Mouse (Mus musculus): ENCODE measurements around the gene Ppp1r9a.

The Ppp1r9a gene

DNA sequence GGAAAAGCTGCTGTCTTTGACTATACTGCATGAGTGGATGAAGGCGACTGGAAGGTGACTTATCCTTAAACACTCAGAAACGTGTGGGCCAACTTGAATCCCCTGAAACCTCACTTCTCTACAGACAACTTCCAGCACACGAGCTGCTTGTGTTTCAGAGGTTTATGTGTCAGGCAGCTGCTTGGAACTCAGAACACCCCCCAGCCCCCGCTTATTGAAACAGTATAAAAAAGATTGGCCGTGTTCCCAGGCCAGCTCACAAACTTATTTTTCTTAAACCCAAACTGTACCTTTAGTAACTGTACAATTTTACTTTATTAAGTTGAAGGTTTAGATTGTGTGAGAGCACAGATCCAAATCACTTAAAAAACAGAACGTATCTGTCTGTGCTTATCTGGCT is 53.9 kb downstream of the Ppp1r9a start:
- DNase-seq (ENCODE audit: inconsistent ontology term), result no peak

GRCm38 (mm10) chr6:4962197-4962596 is 59.5 kb downstream of the Ppp1r9a start:
- no peak for DNase-seq (ENCODE audit: inconsistent ontology term)

DNA sequence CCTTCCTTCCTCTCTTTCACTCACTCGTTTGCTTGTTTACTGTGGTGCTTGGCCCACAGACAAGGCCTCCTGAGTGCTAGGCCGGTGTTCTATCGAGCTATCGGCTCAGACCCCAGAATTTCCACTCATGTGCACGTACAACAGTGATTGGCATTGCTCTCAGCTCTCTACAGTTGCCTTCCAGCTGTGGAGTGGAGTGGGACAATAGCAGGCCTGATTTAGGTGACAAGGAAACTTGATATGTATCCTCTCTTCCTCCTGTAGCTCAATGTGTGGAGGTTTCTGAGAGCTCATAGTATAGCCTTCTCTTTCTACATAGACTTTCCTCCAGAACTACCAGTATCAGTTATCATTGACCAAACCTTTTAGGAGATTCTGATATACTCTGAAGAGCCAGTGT is 60.3 kb downstream of the Ppp1r9a start:
- no peak for DNase-seq (ENCODE audit: inconsistent ontology term)

- DNase-seq (ENCODE audit: inconsistent ontology term), result no peak
These were observed 64.5 kb downstream of the Ppp1r9a start for GRCm38 (mm10) chr6:4967236-4967635.

- no peak for DNase-seq (ENCODE audit: inconsistent ontology term)
These were observed 68.5 kb downstream of the Ppp1r9a start for GRCm38 (mm10) chr6:4971229-4971628.

DNA sequence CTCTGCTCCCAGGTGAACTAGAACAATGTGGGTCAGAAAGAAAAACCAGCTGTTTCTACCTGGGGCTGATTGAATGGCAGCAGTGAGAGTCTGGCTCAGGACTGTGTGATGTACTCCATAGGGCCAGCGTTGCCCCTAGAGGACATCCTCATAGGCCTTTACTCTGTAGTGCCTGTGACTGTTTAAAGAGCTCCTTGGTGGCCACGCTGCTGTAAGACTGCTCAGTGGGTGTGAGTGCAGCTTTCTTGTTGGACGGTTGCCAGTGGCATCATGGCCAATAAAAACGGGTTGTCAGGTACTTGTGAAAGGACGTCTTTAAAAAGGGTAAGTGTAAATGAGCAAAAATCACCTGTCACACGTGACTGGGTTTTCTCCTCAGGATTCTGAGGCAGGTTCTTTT is 70.1 kb downstream of the Ppp1r9a start:
- DNase-seq (ENCODE audit: inconsistent ontology term), result no peak

DNA sequence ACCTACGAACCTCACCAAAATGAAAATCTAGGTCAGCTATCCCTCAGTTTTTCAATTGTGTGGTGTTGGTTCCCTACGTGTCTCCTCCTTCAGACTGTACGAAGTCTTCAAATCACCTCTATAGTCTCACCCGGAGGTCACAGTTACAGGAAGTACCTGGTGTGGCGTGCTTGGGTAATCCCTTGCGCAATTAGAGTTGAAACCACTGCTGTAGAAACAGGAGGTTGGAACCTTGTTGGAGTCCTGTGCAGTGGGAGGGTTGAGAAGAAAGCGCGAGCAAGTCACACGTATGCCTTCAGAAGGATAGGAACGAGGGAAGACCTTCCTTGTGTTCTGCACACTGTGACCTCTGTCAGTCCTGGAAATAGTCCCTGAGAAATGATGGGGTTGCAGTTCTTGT is 70.6 kb downstream of the Ppp1r9a start:
- no peak for DNase-seq (ENCODE audit: inconsistent ontology term)

- no peak for DNase-seq (ENCODE audit: inconsistent ontology term)
These were observed 74.8 kb downstream of the Ppp1r9a start for GRCm38 (mm10) chr6:4977515-4977914.

DNA sequence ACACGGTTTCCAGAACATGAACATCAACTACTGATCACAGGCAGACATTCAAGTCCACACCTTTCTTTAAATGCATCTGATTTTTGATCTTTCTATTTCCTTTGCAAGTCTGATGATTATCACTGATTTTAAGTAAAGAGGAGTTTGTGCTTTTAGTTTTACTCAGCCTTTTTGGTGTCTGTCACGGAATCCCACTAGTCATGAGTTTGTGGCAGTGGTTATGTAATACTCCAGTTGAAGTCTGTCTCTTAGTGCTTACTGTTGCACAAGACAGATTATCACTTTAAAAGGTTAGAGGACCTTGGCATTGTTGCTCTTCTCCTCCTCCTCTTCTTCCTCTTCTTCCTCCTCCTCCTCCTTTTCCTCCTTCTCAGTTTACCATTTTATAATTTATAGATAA is 75.5 kb downstream of the Ppp1r9a start:
- DNase-seq (ENCODE audit: inconsistent ontology term), result no peak

DNA sequence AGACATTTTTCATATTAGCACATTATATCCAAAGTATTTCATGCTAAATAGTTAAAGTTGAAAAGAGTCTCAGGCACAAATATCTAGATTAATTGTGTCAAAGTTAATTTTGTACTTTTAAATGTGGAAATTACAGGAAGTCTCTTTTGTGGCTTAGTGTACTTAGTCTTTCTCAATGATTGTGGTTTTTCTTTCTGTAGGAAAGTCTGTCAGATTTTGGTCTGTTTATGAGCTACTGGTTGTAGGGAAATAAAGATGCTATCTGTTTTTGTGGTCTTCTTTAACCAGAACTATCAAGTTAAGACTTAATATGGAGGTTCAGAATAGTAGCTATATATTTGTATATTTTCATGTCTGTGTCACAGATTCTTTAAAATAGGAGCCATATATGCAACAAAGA is 76.2 kb downstream of the Ppp1r9a start:
- no peak for DNase-seq (ENCODE audit: inconsistent ontology term)

GRCm38 (mm10) chr6:4980113-4980512 is 77.4 kb downstream of the Ppp1r9a start:
- DNase-seq (ENCODE audit: inconsistent ontology term), result no peak

DNA sequence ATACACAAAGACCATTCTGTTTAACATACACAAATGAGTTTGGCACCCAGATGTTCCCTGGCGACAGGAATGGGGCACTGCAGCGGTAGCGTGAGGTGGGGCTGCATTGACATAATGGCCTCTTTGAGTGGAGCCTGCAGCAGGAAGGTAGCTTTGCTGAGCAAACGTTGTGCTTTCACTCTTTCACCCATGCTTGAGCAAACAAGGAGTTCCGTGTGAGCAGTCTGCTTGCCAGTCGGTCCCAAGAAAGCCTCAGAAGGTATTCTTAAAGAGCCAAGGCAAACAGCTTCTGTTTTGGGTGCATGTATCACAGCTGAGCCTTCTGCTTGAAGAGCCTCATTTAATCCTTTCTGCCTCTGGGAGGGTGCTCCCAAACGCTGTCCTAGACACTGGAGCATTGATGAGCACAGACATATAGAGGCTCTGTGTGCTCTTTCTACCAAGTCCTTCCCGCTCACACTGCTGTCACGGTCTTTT is 80.0 kb downstream of the Ppp1r9a start:
- peak; percentile 74 for DNase-seq (ENCODE audit: inconsistent ontology term)

- DNase-seq (ENCODE audit: inconsistent ontology term), result no peak
These were observed 83.0 kb downstream of the Ppp1r9a start for GRCm38 (mm10) chr6:4985668-4986067.

DNA sequence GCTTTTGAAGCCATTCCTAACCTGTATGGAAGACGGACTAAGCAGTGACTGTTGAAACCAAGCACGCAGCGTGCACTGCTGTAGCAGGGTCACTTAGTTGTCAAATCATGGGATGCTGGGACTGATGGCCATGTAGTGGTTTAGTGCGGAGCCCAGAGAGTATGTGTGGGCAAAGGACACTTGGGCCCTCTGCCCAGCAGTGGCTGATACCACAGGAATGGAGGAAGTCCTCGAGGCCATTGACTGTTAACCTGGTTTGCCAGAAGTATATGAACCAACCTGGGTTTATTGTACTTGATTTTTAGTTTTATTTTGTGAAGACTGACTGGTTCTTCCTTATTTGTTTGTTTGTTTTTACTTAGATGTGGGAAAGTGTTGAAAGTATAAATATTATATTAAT is 84.4 kb downstream of the Ppp1r9a start:
- no peak for DNase-seq (ENCODE audit: inconsistent ontology term)

DNA sequence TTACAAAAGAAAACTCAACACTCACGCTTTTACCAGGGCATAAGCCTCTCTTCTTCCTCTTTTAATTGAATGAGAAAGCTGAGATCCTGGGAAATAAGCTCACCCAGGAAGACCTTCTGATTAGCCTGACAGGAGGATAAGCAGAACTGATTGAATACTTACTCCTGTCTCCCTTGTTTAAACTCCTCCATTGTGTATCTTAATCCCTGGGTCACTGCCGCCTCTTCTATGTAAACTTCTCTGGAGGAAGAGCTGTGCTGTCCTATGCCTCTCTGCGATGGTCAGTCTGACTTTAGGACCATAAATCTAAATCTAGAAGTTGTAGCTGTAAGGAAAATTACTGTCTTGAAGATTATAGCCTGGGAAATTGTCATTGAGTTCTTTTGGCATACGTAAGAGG is 86.0 kb downstream of the Ppp1r9a start:
- DNase-seq (ENCODE audit: inconsistent ontology term), result no peak

DNA sequence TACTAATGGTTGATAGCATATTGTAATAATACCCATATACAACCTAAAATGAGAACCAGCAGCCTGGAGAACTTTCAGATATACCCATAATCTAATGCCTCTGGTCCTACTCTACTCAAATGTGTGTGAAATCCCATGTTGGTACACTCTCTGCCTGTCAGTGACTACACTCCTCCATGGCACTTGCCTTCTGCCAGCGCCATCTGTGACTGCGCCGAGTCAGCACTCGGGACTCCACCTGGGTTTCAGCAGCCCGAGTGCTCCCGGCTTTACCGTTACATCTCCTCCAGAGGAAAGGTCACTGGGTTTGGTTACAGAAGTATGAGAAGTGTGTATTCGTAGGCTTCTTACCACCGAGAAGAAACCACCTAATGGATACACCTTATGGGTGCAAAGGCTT is 89.6 kb downstream of the Ppp1r9a start:
- no peak for DNase-seq (ENCODE audit: inconsistent ontology term)

GRCm38 (mm10) chr6:4993600-4994160 is 91.0 kb downstream of the Ppp1r9a start:
- no peak for DNase-seq (ENCODE audit: inconsistent ontology term)

- peak; percentile 70 for DNase-seq (ENCODE audit: inconsistent ontology term)
These were observed 91.6 kb downstream of the Ppp1r9a start for GRCm38 (mm10) chr6:4994161-4994919.

DNA sequence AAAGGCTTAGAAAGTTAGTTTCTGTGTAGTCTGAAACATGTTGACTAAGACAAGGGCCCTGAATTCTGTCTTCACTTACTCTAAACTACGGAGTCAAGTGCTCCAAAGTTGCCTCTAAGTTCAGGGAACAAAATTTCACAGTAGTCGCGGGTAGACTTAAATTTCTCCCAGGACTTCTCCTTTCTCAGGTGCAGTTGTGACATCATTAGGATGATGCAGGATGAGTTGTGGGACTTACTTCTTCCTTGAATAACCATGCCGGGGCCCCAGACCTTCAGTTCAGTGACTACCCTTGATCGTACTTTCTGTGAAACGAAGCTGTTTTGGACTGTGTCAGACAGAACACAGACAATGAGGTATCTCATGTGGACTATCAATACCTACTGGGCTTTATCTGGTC is 94.9 kb downstream of the Ppp1r9a start:
- no peak for DNase-seq (ENCODE audit: inconsistent ontology term)

- DNase-seq (ENCODE audit: inconsistent ontology term), result no peak
These were observed 96.2 kb downstream of the Ppp1r9a start for GRCm38 (mm10) chr6:4998929-4999328.

DNA sequence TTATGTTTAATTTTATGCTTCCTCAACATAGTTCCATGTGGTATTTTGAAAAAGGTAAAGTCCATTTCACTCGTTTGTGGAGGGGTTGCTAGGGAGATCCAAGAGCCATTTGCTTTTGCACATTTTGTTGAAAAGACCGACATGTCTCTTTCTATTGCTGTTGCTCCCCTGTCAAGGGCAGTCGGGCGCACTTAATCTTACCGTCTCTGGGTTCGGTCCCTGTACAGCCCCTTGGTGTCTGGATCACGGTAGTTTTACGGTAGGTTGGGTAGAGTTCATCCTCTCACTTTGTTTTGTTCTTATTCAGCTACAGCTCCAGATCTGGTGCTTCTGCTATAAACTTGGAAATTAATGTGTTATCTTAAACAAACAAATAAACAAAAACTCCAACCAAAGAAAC is 98.1 kb downstream of the Ppp1r9a start:
- no peak for DNase-seq (ENCODE audit: inconsistent ontology term)

GRCm38 (mm10) chr6:5005491-5006275 is 103.0 kb downstream of the Ppp1r9a start:
- DNase-seq (ENCODE audit: inconsistent ontology term), result peak; percentile 57
